Mouse (Mus musculus) heart, postnatal 0 days (tissue): ENCODE results near the gene Map3k4.

Experiments used
- CTCF ChIP-seq: IDR thresholded peaks from 2 replicates; pipeline ENCODE4 v1.5.1; 2016; ENCODE audit warnings: antibody characterized with exemption, control low read depth, low read depth
- EP300 ChIP-seq: IDR thresholded peaks from 2 replicates; pipeline ENCODE4 v1.6.1; 2016; ENCODE audit warnings: antibody characterized with exemption, low read depth

DNA sequence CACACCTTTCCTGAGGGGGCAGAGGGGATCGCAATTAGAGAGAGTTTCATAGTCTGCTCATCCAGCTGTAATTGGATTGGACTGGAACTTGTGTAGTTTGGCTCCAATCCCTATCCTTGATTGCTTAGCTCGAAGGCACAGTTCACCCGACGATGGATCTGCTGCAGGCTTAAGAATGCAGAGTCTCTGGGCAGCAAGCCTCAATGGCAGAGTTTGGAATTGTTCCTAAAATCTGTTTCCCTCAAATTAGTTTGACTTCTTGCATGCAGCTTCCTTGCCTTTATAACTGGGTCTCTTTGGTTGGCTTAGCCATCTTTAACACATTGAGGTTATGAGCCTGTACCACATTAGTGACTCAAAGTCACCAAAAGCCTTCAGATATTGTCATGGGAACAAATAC is 118.7 kb downstream of the Map3k4 start:
- TF ChIP-seq CTCF (no peak), EP300 (no peak)
